Mouse (Mus musculus) heart, postnatal 10 days (tissue): ENCODE data around the gene Klhdc9. TPM values are rescaled to one million over a fixed set of nuclear protein-coding genes. Genes with fewer than 3 reads are reported as not detected.
A peak's percentile ranks its signal among the peaks of the same experiment; 100 is the strongest.

Experiments
- DNase-seq, 2 experiments: peaks; one replicate each; pipeline ENCODE4 v3.0.0; 2021
- intact Hi-C: fragments of 180-260 bp; cut with DNase I; formaldehyde crosslinking; loops from one replicate; pipeline ENCODE4 v1.15.1; 2025
- total RNA-seq, 2 experiments: library from RNA; stranded (reverse); gene quantifications; 2 replicates each; pipeline ENCODE4 v1.2.3; 2021

Klhdc9 gene
- total RNA-seq = under 1 TPM; 0.60 to 0.65 TPM

DNA sequence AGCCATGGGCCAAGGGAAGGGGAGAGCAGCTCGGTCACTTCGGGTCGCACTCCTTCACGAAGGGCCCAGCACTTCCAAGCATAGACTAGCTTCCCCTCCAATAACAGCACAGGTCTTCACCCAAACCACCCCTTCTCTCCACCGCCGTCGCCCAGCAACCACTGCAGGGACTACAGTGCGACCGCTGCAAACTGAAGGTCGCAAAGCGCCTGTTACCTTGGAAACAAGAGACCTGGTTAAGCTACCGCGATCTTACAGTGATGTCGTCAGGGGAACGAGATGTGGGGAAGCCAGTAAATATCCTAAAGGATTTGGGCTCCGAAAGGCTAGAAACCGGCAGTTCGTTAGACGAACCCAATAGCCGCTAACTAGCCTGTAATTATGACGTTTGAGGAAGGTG is at the start of gene Klhdc9:
Klhdc9 (minus strand) TSS at position 143 of the 400 bp plus-strand sequence.
- intact Hi-C loops = loop anchor here (1.0 to 2.0 kb wide), 3 partner anchors 50 to 206 kb away; partner anchors contain the start of gene Usf1
- peak; percentile 88 to 94 for DNase-seq

DNA sequence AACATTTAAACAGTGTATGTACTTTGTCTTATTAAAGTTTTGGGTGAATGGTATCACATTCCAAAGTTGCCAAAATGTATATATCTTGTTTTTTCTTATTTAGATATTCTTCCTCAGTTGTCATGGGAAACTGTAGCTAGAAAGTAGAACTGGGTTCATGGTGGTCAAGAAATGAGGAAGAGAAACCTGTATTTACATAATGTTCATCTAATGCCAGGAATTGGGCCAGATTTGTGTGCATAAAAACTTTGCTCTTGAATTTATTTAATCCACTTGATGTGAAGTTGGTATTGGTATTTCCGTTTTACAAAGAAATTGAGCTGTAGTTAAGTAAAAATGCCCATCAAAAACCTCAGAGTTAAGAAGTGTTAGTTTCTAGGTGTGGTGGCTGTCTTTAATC is 49.6 kb upstream of the Klhdc9 start:
- intact Hi-C loops = loop anchor here (2.0 to 5.0 kb wide), 2 partner anchors 49 to 67 kb away; partner anchors contain the start of gene Klhdc9
- no peak for DNase-seq

DNA sequence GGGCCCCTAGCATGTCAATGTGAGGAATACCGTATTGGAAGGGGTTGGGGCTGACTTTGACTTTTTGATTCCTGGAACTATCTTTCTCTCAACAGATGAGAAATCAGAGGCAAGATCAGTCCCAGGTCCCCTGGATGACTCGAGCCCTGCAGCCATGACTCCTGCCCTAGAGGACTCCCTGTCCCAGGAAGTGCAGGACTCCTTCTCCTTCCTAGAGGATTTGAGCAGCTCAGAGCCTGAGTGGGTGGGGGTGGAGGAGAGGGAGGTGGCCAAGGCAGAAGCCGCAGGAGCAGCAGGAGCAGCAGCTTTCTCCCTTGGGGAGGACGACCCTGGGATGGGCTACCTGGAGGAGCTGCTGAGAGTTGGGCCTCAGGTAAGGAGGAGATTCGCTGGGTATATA is 46.7 kb upstream of the Klhdc9 start:
- no peak for DNase-seq
- intact Hi-C loops = no loop called here

DNA sequence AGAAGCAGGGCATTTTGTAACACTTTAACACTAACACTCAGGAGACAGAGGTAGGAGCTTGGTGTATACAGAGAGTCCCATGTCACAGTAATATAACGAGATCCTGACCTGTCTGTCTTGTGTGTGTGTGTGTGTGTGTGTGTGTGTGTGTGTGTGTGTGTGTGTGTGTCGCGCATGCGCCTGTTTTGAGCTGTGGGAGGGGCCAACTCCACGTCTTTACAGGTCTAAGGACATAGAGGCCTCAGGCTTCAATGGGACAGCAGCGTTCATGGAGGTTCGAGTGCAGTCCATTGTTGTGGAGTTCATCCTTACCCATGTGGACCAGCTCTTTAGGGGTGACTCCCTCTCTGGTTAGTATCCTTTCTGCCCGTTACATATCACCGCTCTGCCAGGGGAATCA is 42.4 kb upstream of the Klhdc9 start:
- DNase-seq = no peak
- intact Hi-C loops = no loop called here

DNA sequence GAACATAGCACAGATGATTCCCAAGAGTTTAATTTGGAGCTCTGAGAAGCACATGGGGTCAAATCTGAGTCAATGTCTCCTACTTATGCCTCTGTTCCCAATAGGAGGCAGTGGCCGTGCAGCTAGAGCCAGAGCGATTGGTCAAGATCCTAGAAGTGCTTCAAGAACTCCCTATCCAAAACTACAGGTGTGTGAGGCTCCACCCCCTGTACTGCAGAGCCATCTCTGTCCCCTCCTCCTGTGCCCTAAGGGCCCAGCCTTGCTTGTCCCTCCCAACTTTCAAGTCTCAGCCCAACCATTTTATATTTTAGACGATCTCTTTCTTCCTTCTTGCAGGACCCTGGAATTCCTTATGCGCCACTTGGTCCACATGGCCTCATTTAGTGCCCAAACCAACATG is 41.2 kb upstream of the Klhdc9 start:
- no peak for DNase-seq
- intact Hi-C loops = no loop called here

DNA sequence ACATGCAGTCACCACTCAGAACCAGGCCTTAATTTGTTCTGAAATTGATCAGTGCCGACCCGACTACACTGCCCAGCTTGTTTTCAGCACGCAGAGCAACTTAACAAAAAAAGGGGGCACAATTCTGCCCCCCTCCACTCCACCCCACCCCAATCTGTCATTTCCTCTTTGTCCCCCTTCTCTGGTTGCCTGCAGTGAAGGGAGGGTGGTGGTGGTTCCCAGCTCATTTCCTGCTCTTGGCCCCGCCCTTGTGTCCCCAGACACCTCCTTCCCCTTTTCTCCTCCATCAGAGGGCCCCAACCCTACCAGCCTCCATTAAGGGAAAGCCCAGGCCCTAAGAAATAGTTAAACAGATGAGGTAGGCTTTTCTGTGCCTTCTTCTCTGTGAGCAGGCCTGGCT is 29.5 kb upstream of the Klhdc9 start:
- intact Hi-C loops = no loop called here
- DNase-seq = peak in 1 of 2 experiments; percentile 26

DNA sequence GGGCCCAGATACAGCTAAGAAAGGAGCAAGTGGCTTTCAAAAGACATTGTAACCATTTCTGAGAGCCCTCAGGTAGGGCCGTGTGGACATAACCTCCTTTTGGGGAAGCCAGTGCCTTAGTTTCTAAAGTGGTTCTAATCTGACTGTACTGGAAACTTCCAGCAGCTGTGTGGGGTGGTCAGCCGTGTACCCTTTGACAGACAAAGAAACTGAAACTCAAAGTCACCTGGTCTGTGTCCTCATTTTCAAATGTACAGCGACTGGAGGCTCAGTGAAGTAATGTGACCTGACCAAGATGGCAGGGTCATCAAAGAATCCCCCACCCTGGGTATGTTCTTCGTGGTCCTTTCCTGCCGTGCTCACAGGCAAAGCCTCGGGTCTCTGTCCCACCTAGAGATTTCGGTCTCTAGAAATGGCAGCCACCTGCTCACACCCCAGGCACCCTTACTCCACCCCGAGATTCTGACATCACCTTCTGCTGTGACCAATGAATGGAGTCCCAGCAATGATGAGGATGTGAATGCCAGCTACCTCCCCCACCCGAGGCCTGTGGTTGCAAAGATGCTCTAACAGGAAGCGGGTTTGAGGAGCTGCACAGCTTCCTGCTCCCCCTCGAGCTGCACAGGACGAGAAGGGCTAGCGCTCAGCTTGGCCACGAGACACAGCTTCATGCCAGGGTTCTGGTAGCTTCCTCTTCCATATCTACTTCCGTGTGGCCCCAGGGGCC is 27.9 kb upstream of the Klhdc9 start, which contains the start of gene Arhgap30:
Arhgap30 (plus strand) TSS at position 579 of the 727 bp plus-strand sequence.
- DNase-seq = peak; percentile 42 to 58
- intact Hi-C loops = no loop called here

DNA sequence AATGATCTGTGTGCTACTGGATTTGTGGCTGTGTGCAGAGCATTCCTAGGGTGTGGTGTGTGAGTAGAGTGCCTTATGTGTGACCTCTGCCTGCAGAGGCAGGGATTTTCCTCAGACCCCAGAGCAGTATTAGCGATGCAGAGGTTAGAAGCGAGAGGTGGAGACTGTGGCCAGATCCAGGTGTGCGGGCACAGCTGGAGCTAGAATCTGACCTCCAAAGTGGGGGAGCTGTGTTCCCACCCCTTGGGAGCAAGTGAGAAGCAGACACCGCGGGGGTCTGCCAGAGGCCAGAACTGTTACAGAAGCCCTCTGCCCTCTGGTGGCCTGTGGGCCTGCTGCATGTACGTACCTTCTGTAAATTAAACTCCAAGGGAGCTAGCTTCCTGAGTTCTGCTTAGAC is 26.5 kb upstream of the Klhdc9 start:
- intact Hi-C loops = no loop called here

DNA sequence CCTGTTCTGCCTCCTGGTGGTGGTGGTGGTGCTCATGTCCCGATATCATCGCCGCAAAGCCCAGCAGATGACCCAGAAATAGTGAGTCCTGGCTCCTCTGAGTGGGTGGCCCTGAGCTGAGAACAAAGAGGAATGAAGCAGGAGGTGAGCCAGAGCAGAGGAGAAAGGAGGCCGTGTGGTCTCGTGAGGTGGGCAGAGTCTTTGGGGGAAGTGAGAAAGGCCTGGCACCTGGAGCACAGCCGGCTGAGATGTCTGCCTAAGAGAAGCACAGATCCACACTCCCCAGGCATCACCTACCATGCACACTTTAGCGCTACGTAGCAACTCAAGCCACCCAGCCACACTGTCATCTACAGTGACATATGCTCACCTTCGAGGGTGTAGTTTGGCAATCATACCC is 24.6 kb upstream of the Klhdc9 start:
- intact Hi-C loops = no loop called here
- DNase-seq = no peak

More for the DNA sequence above, 26.5 kb upstream of the Klhdc9 start:
- DNase-seq = peak; percentile 28 to 29

DNA sequence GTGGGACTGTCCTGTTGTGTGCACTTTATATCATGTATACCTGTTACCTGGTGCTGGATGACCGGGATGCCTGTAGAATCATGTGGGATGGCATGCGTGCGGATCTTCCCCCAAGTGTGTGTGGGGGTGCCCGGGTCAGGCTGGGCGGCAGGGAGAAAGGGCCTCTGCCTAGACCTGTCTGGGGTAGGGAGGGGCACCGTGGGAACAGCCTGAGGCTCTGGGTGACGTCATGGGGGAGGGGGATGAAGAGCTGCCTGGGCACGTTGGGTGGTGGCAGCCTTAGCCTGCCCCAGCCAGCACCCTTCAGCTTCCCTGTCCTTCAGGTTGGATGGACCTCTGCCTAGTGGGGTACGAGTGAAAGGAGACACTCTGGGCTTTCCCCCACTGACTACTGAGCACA is 23.8 kb upstream of the Klhdc9 start:
- DNase-seq = no peak
- intact Hi-C loops = no loop called here

DNA sequence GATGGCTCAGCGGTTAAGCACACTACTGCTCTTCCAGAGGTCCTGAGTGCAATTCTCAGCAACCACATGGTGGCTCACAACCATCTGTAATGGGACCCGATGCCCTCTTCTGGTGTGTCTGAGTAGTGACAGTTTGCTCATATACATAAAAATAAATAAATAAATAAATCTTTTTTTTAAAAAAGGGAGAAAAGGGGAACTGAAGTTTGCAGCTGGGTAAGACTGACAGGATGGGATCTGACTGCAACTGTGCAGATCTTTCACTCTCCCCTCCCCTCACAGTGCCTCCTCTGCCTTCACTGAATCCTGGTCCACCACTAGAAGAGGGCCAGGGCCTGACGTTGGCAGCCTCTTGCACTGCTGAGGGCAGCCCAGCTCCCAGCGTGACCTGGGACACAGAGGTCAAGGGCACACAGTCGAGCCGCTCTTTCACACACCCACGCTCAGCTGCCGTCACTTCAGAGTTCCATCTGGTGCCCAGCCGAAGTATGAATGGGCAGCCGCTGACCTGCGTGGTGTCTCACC is 21.6 kb upstream of the Klhdc9 start:
- DNase-seq = no peak
- intact Hi-C loops = no loop called here

DNA sequence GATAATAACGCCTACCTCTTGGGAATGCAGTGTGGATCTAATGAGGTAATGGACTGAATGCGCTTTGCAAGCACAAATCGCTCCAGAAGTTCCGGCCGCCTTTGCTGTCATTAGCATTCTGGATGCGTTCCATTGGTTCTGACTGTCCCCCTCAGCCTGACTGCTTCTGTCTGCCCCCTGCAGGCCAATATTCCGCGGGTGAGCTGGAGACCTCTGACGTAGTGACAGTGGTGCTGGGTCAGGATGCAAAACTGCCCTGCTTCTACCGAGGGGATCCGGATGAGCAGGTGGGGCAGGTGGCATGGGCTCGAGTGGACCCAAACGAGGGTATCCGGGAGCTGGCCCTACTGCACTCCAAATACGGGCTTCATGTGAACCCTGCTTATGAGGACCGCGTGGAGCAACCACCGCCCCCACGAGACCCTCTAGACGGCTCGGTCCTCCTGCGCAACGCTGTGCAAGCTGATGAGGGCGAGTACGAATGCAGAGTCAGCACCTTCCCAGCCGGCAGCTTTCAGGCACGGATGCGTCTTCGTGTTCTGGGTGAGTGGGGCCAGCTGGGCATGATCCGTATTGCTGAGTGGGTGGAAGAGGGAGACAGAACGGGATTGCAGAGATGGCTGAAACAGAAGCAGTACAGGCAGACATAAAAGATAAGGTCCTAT is 19.5 kb upstream of the Klhdc9 start:
- intact Hi-C loops = loop anchor here (2.0 kb wide), 1 partner anchor 59 kb away; no protein-coding TSS in a partner anchor
- peak; percentile 80 to 90 for DNase-seq

DNA sequence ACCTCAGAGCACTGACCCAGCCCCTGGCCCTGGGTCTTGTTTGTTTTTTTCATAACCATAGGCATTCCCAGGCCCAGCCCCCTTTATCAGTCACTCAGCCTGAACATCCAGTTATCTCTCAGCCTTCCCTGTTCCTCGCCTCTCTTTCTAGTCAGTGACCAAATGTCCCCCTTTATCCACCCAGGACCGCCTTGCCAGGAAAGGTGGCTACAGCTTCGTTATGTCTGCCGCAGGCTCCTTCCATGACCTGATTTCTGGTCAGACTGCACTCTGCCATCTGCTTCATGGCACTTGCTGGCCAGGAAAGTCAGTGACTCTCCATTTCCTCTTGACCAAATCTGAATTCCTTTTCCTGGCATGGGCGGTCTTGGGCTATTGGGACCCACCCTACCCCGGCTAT is 17.7 kb upstream of the Klhdc9 start:
- no peak for DNase-seq
- intact Hi-C loops = no loop called here

DNA sequence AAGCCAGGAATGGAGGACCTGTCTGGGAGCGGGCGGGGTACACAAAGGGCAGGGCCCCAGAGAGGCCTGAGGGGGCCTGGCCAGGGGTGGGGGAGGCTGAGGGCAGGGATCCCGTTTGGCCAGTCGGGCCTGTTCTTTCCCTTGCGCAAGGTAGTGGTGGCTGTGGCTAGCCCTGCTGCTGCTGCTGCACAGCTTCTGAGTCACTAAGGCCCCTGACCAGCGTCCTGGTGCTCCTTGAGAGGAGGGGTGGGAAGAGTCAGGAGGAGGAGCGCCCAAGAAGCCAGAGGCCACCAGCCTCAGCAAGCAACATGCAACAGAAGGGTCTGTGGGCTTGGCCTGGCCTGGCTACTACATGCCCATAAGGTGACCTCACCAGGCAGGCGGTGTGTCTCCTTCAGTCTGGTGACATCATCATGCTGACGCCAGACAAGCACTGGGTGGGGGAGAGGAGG is 15.1 kb upstream of the Klhdc9 start:
- intact Hi-C loops = no loop called here
- DNase-seq = no peak

DNA sequence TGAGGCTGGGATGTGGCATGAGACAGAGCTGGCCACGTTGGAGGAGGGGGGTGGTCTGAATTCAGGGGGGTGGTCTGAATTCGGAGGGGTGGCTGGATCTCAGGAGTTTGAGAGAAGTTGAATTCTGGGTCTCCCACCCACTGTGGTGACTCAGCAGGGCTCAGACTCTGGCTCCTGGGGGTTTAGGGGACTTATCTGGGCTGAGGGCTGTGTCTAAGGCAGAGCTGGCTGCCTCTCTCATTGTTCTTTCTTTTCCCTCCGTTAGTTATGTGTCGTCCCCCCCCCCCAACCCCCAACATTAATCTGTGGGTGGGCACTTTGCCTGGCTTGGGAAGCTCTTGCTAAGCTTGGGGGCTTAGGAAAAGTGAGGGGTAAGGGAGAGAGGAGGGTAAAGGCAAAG is 13.3 kb upstream of the Klhdc9 start:
- intact Hi-C loops = no loop called here
- no peak for DNase-seq

DNA sequence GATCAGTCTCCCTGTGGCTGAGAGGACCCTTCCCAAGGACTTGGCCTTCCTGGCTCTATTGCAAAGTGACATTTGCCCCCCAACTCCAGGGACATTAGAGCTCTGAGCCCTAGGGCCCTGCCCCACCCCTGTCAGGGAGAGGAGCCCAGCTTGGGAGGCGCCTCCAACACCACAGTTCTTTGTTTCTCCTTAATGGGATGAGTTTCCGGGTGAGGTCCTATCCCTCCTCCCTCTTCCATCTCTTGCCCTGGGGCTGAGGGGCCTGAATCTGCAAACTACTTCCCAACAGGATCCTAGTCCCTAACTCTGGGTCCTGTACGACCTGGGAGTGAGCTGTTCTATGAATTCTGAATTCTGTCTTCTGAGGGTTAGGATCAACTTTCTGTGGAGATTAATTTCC is 12.3 kb upstream of the Klhdc9 start:
- DNase-seq = no peak
- intact Hi-C loops = no loop called here

DNA sequence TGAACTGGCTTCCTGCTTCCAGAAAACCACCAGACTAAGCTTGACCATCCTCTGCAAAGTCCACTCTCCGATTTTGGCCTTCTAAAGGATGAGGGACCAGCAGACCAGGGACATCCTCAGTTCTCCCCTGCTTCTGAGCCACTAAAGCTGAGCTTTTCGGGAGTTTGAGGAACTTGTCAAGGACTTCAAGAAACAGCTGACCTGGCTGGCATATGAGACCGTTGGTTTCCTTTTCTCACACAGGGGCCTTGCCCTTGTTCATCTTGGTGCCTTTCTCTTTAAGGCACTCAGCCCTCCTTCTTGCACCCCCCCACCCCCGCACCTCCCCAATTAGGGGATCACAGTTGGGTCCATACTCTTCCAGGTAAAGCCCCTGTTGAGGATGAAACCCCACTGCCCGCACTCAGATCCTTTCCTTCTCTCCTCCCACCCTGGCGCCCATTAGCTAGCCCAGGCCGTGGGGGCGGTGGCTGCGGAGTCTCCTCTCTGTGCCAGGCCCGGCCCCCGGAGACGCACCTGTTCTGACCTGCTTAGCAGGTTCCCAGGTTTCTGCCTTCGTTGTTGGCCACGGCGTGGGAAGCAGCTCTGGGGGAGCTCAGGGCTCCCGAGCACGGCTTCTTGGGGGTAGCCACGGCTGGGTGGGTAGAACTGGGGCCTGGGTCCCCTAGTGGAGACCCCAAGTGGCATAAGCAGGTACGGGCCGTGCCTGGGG is 9.4 kb upstream of the Klhdc9 start, which contains the start of gene Nectin4:
Nectin4 (plus strand) TSS at position 255 of the 712 bp plus-strand sequence.
- intact Hi-C loops = no loop called here
- DNase-seq = no peak

DNA sequence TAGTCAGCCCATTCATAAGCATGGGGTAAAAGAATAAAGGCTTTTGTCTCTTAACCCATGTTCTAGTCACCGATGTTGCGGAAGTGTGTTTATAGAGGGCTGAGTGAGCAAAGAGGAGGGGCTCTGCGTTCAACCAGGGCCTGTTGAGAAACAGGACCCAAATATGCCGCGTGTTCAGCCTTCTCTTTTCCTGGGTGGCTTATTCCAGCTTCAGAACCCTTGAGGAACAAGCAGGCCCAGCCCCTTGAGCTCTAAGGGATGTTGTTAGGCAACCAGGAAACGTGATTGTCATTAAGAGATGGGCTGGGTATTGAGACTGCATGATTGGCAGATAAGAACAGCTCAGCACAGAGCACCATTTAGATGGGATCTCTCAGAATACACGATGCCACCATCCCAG is 5.3 kb upstream of the Klhdc9 start:
- DNase-seq = no peak
- intact Hi-C loops = no loop called here

DNA sequence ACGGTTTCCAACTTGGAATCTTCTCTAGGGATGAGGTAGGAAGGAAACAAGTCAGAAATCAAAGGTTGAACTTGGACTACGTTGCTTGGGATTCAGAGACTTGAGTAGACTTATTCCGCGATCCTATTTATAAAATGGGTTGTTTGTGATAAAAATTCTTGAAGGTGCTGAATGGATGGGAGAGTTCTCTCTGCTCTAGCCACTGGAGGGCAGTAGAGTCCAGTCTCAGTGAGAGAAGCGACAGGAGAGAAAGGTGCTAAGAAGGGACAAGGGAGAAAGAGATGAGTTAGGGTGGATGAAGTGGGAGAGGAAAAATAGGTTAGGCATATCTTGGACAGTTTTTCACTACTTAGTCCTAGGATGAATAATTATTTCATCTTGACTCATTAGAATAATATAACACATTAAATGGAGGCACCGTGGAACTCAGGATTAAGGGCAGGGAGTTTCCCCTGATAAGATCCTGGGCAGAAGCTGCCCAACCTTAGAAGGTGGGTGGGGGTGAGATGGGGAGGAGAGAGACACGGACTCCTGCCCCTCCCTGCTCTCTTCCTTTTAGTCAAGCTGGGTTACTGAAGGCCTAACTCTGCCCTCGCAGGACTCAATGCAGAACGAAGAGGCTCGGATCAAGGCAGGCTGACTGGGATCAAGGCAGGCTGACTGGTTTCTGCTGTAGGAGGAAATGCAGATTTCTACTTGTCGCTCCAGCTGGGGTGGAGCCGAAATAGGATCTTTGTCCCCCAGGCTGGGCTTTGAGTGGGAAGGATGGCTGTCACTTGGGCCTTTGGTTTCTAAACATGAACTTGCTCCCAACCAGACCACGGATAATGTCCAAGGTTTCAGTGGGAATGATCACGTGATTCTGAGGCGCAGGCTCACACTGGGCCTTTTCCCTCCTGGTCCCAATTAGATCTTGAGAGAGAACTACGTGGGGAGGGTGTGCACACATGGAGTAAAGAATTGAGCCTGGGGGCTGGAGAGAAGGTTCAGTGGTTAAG is 807 bp upstream of the Klhdc9 start:
- DNase-seq = peak; percentile 79 to 87
- intact Hi-C loops = loop anchor here (1.0 to 2.0 kb wide), 3 partner anchors 49 to 205 kb away; partner anchors contain the start of gene Usf1

DNA sequence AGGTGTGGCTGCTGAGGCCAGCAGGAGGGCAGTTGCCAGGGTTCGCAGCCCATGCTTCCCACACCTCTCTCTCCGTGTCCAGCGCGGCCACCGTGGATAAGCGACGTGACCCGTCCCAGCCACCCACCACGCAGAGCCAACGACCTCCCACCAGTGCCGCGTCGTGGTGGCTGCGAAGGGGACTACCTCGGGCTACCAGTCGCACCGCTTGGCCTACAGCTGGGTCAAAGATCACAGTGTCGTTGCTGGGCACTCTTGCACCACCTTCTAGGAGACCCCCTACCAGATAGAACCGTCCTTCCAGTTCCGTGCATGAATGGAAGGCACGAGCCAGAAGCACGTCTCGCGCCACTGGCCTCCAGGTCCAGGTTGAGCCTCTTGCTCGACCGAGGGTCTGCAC is 345 bp downstream of the Klhdc9 start:
- DNase-seq = no peak
- intact Hi-C loops = loop anchor here (2.0 kb wide), 2 partner anchors 51 to 207 kb away; partner anchors contain the start of gene Usf1
